Mouse (Mus musculus) megakaryocyte-erythroid progenitor cell, adult 5-6 weeks (primary cell): ENCODE measurements around the gene Snd1. TPM values are rescaled to one million over a fixed set of nuclear protein-coding genes. Genes with fewer than 3 reads are reported as not detected.

Experiments
- ATAC-seq: replicated peaks from 2 replicates; pipeline ENCODE4 v1.8.0; 2016; ENCODE audit warnings: mild to moderate bottlenecking, inconsistent platforms; ENCODE audit not compliant: severe bottlenecking, poor library complexity, low FRiP score, low TSS enrichment
- total RNA-seq, 2 experiments: library from RNA; stranded (forward) in 1 of 2; stranded (reverse) in 1 of 2; fragments of 200-1000, 215-1000 nt in 1 of 2; fragments of >200 nt in 1 of 2; fragmentation: Nextera tagmentation in 1 of 2; gene quantifications; 2 replicates each; pipeline ENCODE4 v1.2.3; 2014 to 2017

Snd1 gene
- total RNA-seq, 2 experiments from 2014 or later = 65.7 to 188 TPM

DNA sequence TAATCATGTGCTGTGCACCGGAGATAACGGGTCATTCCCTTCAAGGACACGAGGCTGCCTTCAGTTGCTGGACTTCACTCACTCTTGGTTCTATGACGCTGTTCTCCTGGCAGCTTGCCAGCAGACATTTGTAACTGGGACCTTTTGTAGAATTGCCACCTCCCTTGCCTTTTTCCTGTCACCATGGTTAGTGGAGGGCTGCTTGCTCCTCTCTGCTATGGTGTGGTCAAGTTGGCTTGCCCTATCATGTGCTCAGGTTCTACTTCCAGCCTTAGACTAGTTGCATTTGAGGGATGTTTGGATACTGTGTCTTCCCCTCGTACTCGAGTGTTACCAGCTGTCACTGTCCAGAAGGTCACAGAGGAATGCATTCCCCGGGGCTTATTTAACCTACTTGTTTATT lies 143.8 kb downstream of the Snd1 start:
- 0 out of 2 replicates have a peak, but pooled peaks have one; percentile 15 for ATAC-seq

DNA sequence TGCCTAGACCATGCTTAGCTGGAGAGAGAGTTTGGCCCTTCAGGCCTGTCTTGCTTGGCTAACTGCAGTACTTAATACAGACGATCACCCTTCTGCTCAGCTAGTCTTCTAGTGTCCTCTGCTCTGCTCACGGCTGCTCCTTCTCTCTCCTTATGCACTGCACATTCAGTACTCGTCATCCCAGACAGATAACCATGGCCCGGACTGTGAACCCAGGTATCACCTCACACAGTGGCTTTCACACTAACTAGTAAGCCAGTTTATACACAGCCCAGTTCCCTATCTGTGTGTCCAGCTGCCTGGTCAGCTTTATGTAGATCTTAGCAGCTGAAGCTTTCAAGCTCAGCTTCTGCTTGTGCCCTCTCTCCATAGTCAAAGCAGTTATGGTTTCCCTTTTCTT lies 146.5 kb downstream of the Snd1 start:
- no peak for ATAC-seq

DNA sequence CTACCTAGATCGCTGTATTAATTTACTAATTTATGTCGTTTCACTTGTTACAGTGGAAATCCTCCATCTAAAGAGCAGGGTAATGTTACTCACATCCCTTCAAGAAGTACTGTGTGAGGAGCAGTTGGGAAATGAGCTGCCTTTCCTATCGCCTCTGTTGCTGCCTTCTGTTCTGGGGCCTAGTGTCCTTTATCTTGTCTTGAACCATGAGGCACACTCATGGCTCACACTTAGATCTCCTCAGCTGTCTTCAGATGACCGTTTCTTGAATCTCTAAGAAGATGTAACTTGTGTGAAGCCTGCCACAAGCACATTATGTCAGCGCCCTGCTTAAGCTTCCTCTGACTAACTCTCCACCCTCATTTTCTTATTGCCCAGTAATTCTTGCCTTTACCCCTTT lies 147.0 kb downstream of the Snd1 start:
- ATAC-seq = 0 out of 2 replicates have a peak, but pooled peaks have one; percentile 15

DNA sequence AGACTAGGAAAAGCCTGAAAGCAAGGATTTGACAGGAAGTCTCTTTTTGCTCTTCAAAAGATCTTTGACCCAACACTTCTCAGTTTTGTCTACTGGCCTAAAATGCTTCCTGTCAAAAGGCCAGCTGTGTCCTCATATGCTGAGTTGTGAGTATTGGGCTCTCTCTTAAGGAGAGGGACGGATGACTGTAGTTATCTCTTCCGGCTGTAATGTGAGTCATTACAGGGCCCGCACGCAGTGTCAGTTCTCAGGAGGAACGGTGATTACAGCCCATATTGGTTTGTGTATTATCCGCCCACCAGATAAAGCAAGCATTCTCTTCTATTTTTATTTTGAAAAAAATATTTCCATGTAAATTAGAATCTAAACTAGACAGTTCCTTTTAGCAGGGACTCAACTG lies 147.6 kb downstream of the Snd1 start:
- 0 out of 2 replicates have a peak, but pooled peaks have one; percentile 40 for ATAC-seq

DNA sequence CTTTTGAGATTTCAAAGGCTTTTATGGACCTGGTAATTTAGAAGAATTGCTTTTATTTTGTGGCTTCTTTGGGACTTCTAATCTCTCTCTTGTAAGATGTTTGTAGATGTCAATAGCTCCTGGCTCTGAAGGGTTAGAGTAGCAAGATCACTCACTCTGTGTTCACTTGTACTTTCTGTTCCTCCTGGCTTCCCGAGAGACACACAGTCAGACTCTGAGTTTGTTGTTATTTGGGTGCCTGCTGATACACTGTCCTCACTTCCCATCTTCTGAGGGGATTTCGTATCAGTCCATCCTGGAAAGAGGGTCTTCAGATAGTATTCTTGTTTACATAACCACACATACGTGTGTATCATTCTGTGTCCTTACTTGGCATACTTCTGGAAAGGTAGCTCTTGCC lies 148.0 kb downstream of the Snd1 start:
- no peak for ATAC-seq

DNA sequence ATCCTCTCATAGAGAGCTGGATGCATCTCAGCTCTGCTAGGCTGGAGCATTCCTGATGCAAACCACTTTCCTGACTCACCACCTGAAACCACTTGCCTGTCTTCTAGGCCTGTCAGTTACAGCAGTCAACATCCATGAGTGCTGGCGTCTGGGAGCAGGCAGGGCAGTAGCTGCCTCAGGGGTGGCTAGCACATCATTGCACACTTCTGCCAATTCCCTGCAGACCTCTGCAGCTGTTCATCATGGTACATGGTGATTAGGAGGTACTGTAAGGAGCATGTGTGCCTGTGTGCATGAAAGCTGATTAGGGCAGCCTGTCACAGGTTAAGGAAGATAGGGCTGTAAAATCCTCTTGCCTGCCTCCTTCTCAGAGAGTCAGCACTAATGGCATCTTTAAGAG lies 153.5 kb downstream of the Snd1 start:
- ATAC-seq = peak; percentile 99

DNA sequence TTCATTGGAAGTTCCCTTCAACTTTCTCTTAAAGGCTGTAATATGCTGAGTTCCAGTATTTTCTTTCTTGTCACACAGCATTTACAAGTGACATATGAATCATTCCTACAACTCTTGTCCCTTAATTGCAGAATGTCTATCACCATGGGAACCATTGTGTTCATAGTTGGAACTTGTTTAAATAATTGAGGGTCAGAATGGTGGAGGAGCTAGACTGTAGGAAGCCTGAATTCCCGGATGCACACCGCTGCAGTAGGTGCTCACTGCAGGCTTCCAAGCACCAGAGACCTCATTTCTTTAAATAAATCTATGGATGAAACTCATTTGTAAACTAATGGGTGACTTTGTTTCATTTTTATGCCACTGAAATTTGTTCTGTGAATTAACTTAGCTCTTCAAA lies 154.9 kb downstream of the Snd1 start:
- ATAC-seq = no peak

DNA sequence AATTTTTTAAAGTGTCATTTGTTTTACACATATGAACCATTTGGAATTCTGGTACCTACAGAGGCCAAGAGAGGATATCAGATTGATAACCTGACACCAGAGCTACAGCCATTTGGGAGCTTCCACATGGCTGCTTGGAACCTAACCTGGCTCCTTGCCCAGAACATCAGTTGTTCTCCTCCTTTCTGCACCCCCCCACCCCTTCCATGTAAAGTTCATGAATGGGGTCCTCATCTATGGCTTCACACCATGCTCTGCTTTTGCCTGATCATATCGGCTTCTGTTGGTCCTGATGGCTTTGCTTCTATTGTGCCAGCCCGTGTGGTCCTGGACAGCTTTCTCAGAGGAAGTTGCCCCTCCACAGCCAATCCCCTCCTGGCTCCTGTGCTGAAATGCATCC lies 156.0 kb downstream of the Snd1 start:
- ATAC-seq = no peak

DNA sequence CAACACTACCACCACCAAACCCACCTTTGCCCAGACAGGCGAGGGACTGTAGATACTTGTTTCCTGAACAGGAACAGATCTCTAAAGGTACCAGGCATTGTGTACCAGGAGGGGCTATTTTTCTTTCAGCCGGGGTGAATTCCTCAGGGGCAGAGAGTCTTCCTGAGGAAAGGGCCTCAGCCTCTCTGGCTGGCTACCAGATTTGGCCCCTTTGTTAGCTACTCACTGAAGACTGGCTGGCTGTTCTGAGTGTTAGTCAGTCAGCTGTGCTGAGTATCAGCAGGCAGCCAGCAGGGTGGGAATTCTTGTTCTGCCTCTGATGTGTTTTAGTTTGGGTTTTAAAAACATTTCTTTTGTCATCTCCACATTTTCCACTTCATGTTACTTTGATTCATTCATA lies 158.2 kb downstream of the Snd1 start:
- no peak for ATAC-seq

DNA sequence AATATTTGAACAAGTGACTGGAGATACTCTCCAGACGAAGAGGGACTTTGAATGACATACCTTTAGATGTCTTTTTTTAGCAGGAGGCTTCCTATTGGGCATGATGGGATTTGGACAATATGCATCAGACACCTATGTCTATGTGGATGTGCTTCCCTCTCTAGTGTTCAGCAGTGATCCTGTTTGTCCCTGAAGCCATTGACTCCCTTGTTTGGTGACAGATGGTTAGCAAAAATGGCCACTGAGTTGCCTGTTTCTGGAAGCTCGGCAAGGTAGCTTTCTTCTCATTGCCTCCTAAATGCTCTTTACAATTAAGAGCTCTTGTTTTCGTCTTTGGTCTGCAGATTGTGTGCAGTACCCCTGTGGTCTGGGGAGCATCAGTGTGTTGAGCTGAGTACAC lies 158.7 kb downstream of the Snd1 start:
- no peak for ATAC-seq

DNA sequence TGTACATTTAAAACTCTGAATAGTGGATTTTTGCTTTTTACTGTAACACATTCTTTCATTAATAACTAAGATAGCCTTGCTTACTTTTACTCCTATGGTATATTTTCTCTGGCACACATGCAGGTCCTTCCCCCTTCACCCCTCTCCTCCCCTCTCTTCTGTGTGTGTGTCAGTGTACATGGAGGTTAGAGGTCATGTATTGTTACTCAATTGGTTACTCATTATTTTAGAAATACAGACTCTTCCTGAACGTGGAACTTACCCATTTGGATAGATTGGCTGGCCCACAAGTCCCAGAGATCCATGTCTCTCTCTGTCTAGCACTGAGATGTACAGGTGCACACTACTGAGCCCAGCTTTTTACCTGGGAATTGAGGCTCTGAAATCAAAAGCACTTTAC lies 160.2 kb downstream of the Snd1 start:
- no peak for ATAC-seq

DNA sequence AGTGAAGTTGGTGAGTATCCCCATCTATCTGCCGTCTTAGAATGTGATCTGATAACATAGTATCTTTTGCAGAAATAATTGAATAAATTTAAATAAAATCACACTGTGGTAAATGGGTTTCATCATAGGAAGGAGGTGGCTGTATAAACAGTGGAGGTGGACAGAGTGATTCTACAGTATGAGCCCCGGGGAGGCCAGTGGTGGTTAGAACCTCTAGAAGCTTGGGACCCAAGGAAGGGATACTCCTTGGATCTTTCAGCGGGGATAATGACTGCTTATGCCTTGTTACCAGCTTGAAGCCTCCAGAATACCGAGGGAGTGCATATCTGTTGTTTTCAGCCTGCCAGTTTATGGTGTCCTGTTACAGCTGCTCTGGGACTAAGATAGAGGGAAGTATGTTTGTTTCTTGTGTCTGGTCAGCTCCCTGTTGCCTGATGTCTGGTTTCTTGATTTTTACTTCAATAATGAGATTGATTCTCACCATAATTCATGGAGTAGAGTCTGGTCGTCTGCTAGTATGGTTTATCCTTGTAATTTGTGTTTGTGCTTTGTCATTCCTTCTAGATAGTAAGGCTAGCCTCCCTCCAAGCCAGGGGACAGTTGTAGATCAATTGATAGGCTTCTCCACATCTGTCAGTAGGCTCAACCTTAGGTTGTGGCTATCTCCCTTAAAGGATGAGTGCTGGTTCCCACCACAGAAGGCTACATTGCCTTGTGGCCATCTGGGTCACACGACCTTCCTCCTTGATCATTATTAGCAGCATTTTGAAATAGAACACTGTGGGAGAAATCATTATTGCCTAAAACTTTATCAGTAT lies 160.8 kb downstream of the Snd1 start:
- peak; percentile 69 for ATAC-seq

DNA sequence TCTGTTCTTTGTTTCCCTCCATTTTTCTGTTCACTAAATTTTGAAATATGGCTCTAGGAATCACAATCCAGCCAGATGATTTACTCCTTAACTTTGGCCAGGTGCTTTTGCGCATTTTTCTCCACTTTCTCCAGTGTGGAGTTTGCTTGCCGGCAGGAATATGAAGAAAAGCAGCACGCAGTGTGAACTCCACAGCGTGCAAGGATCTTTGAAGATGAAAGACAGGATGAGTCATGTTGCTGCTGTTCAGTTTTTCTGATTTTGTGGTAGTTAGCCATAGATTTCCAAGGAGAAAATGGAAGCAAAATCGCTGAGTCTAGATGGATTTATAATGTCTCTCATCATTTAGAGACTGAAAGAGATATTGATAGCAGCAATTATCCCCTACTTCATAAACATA lies 165.1 kb downstream of the Snd1 start:
- no peak for ATAC-seq

DNA sequence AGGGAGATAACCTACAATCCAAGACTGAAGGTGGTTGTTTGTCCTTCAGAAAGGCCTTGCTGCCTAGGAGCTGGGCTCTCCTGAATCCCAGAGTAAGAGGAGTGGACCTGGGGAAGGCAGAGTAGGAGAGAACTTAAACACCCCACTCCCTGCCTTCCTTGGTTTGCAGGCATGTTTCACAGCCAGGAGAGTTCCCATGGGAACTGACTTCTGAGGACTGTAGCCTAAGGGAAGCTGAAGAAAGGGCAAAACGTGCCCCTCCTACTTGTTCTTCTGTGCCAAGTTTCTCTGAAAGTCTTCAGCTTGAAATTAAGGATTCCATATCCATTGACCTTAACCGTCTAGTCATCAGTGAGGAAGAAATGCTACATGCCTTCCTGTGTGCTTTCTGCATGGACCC lies 168.0 kb downstream of the Snd1 start:
- no peak for ATAC-seq

DNA sequence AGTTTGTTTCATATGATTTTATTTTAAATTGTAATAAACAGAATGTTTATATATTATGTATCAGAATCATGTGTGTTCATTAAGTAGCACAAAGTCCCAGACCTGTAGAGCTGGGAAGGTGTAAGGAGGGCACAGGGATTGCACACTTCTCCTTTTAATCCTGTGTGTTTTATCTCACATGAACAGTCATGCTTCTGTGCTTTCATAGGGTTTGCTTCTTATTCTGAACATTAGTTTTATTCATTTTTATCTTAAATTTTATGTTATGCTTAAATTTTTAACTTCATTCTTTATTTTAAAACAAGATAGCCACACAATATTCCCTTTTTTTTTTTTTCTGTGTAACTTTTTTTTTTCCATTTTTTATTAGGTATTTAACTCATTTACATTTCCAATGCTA lies 170.3 kb downstream of the Snd1 start:
- no peak for ATAC-seq

DNA sequence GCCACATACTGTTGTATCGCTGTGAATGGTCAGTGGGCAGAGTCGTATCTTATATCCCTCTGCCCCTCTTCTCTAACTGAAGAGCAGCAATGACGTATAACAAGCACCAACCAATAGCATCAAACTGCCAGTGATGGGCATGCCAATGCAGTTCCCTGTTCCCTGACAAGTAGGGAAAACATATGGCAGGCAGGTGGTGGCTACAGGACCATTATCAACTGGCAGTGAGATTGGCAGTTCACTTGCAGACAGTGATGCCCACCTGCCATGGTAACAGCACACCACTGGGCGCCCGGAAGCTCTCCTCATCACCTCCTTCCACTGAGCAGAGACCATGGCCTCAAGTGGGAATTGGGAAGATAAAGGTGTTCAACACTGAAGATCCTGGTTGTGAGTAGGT lies 181.6 kb downstream of the Snd1 start:
- no peak for ATAC-seq

DNA sequence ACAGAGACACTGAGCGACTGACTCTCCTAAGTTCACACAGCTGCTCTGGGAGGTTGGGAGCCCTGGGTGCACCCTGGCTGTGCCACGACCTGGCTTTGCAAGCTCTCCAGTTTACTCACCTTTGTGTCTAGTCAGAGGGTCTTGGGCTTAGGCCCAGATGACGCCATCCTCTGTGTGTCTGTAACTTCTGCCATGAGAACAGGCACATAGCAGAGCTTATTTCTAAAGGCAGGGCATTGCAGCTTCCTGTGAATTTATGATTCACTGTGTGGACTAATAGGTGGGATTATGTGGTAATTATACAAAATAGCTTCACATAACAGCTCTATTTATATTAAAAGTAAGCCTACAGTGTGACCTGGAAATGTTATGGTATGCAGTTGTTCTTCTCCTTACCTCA lies 188.1 kb downstream of the Snd1 start:
- no peak for ATAC-seq

DNA sequence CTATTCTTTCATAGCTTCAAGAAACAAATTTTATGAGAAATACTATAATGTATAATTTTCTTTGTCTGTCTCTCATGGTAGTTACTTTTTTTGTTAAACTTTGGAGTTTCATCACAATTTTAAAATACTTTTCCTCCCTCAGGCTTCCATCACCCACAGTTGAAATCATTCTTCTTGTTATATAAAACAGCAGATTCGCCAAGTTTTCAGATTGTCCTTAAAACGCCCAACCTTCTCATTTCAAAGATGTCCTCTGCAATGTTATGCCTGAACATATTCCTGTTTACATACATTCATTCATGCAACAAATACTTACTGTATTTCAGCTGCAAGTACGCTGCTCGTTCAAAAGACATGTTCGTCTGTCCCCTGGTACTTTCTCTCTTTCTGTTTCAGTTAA lies 188.7 kb downstream of the Snd1 start:
- ATAC-seq = no peak

DNA sequence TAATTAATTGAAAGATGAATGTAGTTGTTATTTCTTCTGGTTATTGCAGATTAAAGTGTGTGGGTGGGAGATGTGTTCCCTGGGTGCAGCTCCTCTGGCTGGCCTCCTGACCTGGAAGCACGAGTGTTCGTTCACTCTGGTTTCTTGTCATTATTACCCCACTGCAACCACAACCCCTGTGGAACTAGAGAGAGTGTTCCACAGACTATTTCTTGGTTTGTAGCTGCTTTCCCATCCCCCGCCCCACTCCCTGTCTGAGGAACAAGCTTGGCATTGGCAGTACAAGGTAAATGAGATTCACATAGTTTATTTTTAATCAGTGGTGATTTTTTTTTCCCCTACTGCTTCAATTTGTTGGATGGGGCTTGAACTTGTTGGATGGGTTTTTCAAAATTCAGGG lies 189.8 kb downstream of the Snd1 start:
- ATAC-seq = no peak

DNA sequence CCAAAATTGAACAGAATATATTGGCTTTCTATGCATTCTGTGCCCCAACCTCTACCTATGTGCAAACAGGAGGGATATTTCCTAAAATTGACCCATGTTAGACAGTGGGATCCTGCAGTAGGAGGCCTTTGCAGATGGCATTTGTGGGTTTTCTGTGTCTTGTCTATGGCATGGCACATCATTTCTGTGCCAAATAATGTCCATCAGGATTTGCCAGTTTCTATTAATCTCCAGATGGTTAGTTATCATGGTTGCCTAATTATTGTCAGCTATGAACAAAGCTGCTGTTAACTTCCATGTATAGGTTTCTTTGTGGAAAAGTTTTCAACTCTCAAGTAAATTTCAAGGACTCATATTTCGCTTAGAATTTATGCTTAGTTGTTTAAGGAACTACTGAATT lies 192.6 kb downstream of the Snd1 start:
- ATAC-seq = no peak

DNA sequence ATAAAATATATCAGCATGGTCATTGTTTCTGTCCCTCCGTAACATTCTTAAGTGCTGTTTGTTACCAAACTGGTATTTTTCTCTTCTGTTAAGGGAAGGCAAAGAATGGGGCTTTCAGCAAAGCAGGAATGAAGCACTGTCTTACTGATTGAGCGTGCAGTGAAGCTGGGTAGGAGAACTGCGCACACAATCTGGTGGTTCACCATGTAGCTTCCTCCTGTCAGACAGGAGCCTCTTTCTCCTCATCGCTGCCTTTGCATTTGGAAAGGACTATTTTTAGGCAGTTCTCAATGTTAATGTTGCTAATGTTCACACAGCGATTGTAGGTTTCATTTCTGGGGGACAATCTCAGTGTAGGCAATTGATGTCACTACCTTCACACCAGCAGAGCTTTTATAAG lies 194.3 kb downstream of the Snd1 start:
- ATAC-seq = no peak

DNA sequence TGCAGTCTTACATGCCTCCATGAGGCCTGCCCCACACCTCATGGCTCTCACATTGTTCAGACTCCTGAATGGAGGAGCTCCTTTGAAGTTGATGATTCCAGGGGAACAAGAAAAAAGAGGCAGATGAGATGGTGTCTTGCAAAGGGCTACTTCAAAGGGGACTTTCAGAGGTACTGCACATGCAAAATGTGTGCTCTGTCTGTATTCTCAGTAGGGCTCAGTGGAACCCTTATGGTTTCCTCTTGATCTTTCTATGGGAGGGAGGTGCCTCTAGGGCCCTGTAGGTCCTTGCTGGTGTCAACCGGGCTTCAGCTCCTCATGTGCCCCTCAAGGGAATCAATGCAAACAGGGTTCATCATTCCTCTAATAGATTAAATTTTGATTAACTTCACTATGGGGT lies 197.4 kb downstream of the Snd1 start:
- ATAC-seq = no peak
